Mouse (Mus musculus) limb, embryonic 14.5 days (tissue): ENCODE results near the gene Hoxd8. TPM values are rescaled to one million over a fixed set of nuclear protein-coding genes. Genes with fewer than 3 reads are reported as not detected.
A peak's percentile ranks its signal among the peaks of the same experiment; 100 is the strongest.

ENCODE experiments used
- ATAC-seq: fragments of 200-750 bp; cut with Nextera tagmentation; 2 replicates; pipeline ENCODE4 v1.8.0; 2017; ENCODE audit warnings: low read depth, moderate number of reproducible peaks, moderate TSS enrichment; ENCODE audit not compliant: low FRiP score
- DNase-seq: peaks from one replicate; pipeline ENCODE4 v3.0.0-alpha.2; 2015; ENCODE audit warnings: low spot score
- H3K27ac ChIP-seq: fragments of 300-500 bp; sonication (generic); replicated peaks from 2 replicates; pipeline ENCODE4 v1.5.1; 2014; ENCODE audit warnings: low read depth, mild to moderate bottlenecking, low read length, moderate library complexity, mixed read lengths
- H3K27me3 ChIP-seq: fragments of 300-500 bp; sonication (generic); 2 replicates; pipeline ENCODE4 v1.6.1; 2014; ENCODE audit warnings: low read length, mixed read lengths; ENCODE audit not compliant: control insufficient read depth, insufficient read depth
- H3K36me3 ChIP-seq: fragments of 300-500 bp; sonication (generic); 2 replicates; pipeline ENCODE4 v1.6.1; 2014; ENCODE audit warnings: mild to moderate bottlenecking, low read length, moderate library complexity, mixed read lengths; ENCODE audit not compliant: control insufficient read depth, insufficient read depth
- H3K4me1 ChIP-seq: fragments of 300-500 bp; sonication (generic); 2 replicates; pipeline ENCODE4 v1.6.1; 2014; ENCODE audit warnings: antibody characterized with exemption, low read length, mixed read lengths; ENCODE audit not compliant: control insufficient read depth, insufficient read depth
- H3K4me2 ChIP-seq: fragments of 300-500 bp; sonication (generic); replicated peaks from 2 replicates; pipeline ENCODE4 v1.6.1; 2014; ENCODE audit warnings: low read depth, mild to moderate bottlenecking, low read length, moderate library complexity; ENCODE audit not compliant: severe bottlenecking
- H3K4me3 ChIP-seq: fragments of 300-500 bp; sonication (generic); replicated peaks from 2 replicates; pipeline ENCODE4 v1.5.1; 2014; ENCODE audit warnings: low read length
- H3K9ac ChIP-seq: fragments of 300-500 bp; sonication (generic); 2 replicates; pipeline ENCODE4 v1.6.1; 2014; ENCODE audit warnings: mild to moderate bottlenecking, low read depth, low read length, moderate library complexity; ENCODE audit not compliant: severe bottlenecking
- H3K9me3 ChIP-seq: fragments of 300-500 bp; sonication (generic); 2 replicates; pipeline ENCODE4 v1.6.1; 2016; ENCODE audit warnings: low read length; ENCODE audit not compliant: control insufficient read depth
- POLR2A ChIP-seq: fragments of 200-500 bp; IDR thresholded peaks from 2 replicates; pipeline ENCODE4 v1.8.0; 2012; ENCODE audit warnings: inconsistent platforms, mild to moderate bottlenecking, moderate library complexity, borderline replicate concordance; ENCODE audit not compliant: insufficient read depth, insufficient read length; ENCODE audit errors: extremely low read depth
- WGBS: fragments of 180-500 bp; shearing (Covaris S2); extraction: QIAGEN DNeasy Blood & Tissue Kit; methylation state at CpG from one replicate; pipeline ENCODE4 v1.1.7; 2014; 5-methylcytosine and 5-hydroxymethylcytosine counted together
- polyA plus RNA-seq, 2 experiments: library from polyadenylated mRNA; depleted of rRNA in 1 of 2; stranded (reverse) in 1 of 2; unstranded in 1 of 2; fragments of >200 nt; fragmentation: Nextera tagmentation in 1 of 2; extraction: Ambion mirVana in 1 of 2; gene quantifications; 2 replicates each; pipeline versions ENCODE4 v1.2.1 to v1.2.3; 2012 to 2014

Gene Hoxd8
- polyA plus RNA-seq, 2 experiments, result 12.7 to 12.8 TPM

- Histone ChIP-seq H3K9ac (no peak overlapping the region), H3K4me1 (peaks cover 9% of the 10 kb centered on the region), H3K9me3 (no peaks in the 10 kb centered on the region), H3K27me3 (peaks cover 84% of the 10 kb centered on the region), H3K27ac (no peak overlapping the region), H3K4me2 (peak overlapping the region; percentile 78), H3K4me3 (peak overlapping the region; percentile 53), H3K36me3 (no peaks in the 10 kb centered on the region)
- 5% methylated on average over 26 of the region's 26 CpGs for WGBS
- ATAC-seq, result no peak
- DNase-seq, result no peak
- no peak for TF ChIP-seq POLR2A
Observed at GRCm38 (mm10) chr2:74703720-74704392, 559 bp upstream of the Hoxd8 start.

- Histone ChIP-seq H3K4me1 (peaks cover 3% of the 10 kb centered on the region; the same call in 1 of the 2 replicates), H3K36me3 (no peaks in the 10 kb centered on the region), H3K27ac (peak overlapping the region; percentile 83), H3K9ac (peak overlapping the region; percentile 73), H3K4me3 (peak overlapping the region; percentile 53), H3K4me2 (peak overlapping the region; percentile 78), H3K9me3 (no peaks in the 10 kb centered on the region), H3K27me3 (peaks cover 85% of the 10 kb centered on the region)
- DNase-seq (no peak), ATAC-seq (peak; percentile 16)
- WGBS, result under 1% methylated on average over 21 of the region's 66 CpGs
- no peak for TF ChIP-seq POLR2A
Observed at GRCm38 (mm10) chr2:74704999-74705466, 618 bp downstream of the Hoxd8 start.

- Histone ChIP-seq H3K36me3 (no peaks in the 10 kb centered on the region), H3K4me3 (peak overlapping the region; percentile 53), H3K27ac (peak overlapping the region; percentile 83), H3K9me3 (no peaks in the 10 kb centered on the region), H3K9ac (peak overlapping the region; percentile 73), H3K4me2 (peak overlapping the region; percentile 78), H3K27me3 (peaks cover 85% of the 10 kb centered on the region), H3K4me1 (peaks cover 3% of the 10 kb centered on the region; the same call in 1 of the 2 replicates)
- no peak for TF ChIP-seq POLR2A
- DNase-seq (no peak), ATAC-seq (peak; percentile 10; the same call in 1 of the 2 replicates)
- WGBS, result under 1% methylated on average over 22 of the region's 85 CpGs
Observed at GRCm38 (mm10) chr2:74705467-74706089, 1.2 kb downstream of the Hoxd8 start.

- peak overlapping the region; percentile 78 for H3K4me2 ChIP-seq
- no peak for ATAC-seq
- peak overlapping the region; percentile 73 for H3K9ac ChIP-seq
- H3K9me3 ChIP-seq, result no peaks in the 10 kb centered on the region
- no peaks in the 10 kb centered on the region for H3K36me3 ChIP-seq
- H3K27ac ChIP-seq, result no peak overlapping the region
- H3K4me1 ChIP-seq, result peaks cover 3% of the 10 kb centered on the region; the same call in 1 of the 2 replicates
- no peak for TF ChIP-seq POLR2A
- no peak for DNase-seq
- WGBS, result 2% methylated on average over 13 of the region's 13 CpGs
- peaks cover 84% of the 10 kb centered on the region for H3K27me3 ChIP-seq
- H3K4me3 ChIP-seq, result peak overlapping the region; percentile 53
Observed at GRCm38 (mm10) chr2:74706393-74706960, 2.1 kb downstream of the Hoxd8 start.

GRCm38 (mm10) chr2:74707599-74707998 is 3.2 kb downstream of the Hoxd8 start:
- DNase-seq (no peak), ATAC-seq (no peak)
- 0 out of 2 replicates have a peak overlapping the region, but pooled peaks have one; percentile 7 for H3K4me3 ChIP-seq
- 33% methylated on average over 7 of the region's 7 CpGs for WGBS
- H3K9me3 ChIP-seq, result no peaks in the 10 kb centered on the region
- H3K4me1 ChIP-seq, result peaks cover 9% of the 10 kb centered on the region
- no peak for TF ChIP-seq POLR2A
- peak overlapping the region; percentile 30; the same call in 1 of the 2 replicates for H3K4me2 ChIP-seq
- peaks cover 89% of the 10 kb centered on the region for H3K27me3 ChIP-seq
- no peak overlapping the region for H3K27ac ChIP-seq
- no peaks in the 10 kb centered on the region for H3K36me3 ChIP-seq
- H3K9ac ChIP-seq, result 0 out of 2 replicates have a peak overlapping the region, but pooled peaks have one; percentile 0
